Mouse (Mus musculus) MEL (cell line): ENCODE data around the gene Daglb. TPM values are rescaled to one million over a fixed set of nuclear protein-coding genes. Genes with fewer than 3 reads are reported as not detected.
A peak's percentile ranks its signal among the peaks of the same experiment; 100 is the strongest.

Source experiments
- DNase-seq: peaks from one replicate; pipeline ENCODE4 v3.0.0; 2011; ENCODE audit warnings: low read depth, low spot score
- H3K27ac ChIP-seq: 2 replicates; pipeline ENCODE4 v1.5.1; 2012; ENCODE audit warnings: low read depth, mild to moderate bottlenecking, control low read depth, low read length, moderate library complexity; ENCODE audit not compliant: control insufficient read depth
- H3K27me3 ChIP-seq, 2 experiments: fragments of 150-350 bp in 1 of 2; sonication (generic) in 1 of 2; 2 replicates each; pipeline ENCODE4 v1.6.1; 2012; ENCODE audit warnings: low read length in 2 of 2, mild to moderate bottlenecking in 2 of 2, improper control_type of control experiment in 1 of 2, moderate library complexity in 1 of 2; ENCODE audit not compliant: insufficient read depth in 2 of 2, control insufficient read depth in 1 of 2
- H3K36me3 ChIP-seq, 2 experiments: 2 replicates each; pipeline ENCODE4 v1.6.1; 2012 to 2014; ENCODE audit warnings: low read length in 2 of 2, improper control_type of control experiment in 1 of 2, inconsistent platforms in 1 of 2, mild to moderate bottlenecking in 1 of 2; ENCODE audit not compliant: insufficient read depth in 2 of 2, control insufficient read depth in 1 of 2
- H3K4me1 ChIP-seq, 2 experiments: fragments of 150-350 bp in 1 of 2; sonication (generic) in 1 of 2; 2 replicates each; pipeline ENCODE4 v1.6.1; 2012; ENCODE audit warnings: low read length in 2 of 2, improper control_type of control experiment in 1 of 2, mild to moderate bottlenecking in 1 of 2; ENCODE audit not compliant: insufficient read depth in 2 of 2, control insufficient read depth in 1 of 2
- H3K4me3 ChIP-seq, 2 experiments: fragments of 150-350 bp in 1 of 2; sonication (generic) in 1 of 2; 2 replicates each; pipeline ENCODE4 v1.5.1; 2012; ENCODE audit warnings: low read depth in 2 of 2, low read length in 2 of 2, mild to moderate bottlenecking in 2 of 2, moderate library complexity in 2 of 2, control low read depth in 1 of 2, improper control_type of control experiment in 1 of 2; ENCODE audit not compliant: control insufficient read depth in 1 of 2, insufficient read depth in 1 of 2
- H3K79me2 ChIP-seq: 2 replicates; pipeline ENCODE4 v1.6.1; 2012; ENCODE audit warnings: mild to moderate bottlenecking, low read length, moderate library complexity; ENCODE audit not compliant: control insufficient read depth, poor library complexity, insufficient read depth
- H3K9ac ChIP-seq: 2 replicates; pipeline ENCODE4 v1.6.1; 2012; ENCODE audit warnings: low read depth, mild to moderate bottlenecking, control low read depth, low read length, moderate library complexity; ENCODE audit not compliant: control insufficient read depth, poor library complexity, severe bottlenecking
- H3K9me3 ChIP-seq: fragments of 150-350 bp; sonication (generic); replicated peaks from 2 replicates; pipeline ENCODE4 v1.6.1; 2012; ENCODE audit warnings: mild to moderate bottlenecking, low read length, improper control_type of control experiment, moderate library complexity; ENCODE audit not compliant: insufficient read depth
- BHLHE40 ChIP-seq: IDR thresholded peaks from 2 replicates; pipeline ENCODE4 v1.6.1; 2012; ENCODE audit warnings: low read depth, mild to moderate bottlenecking, inconsistent platforms, low read length, improper control_type of control experiment, borderline replicate concordance
- CTCF ChIP-seq, 3 experiments: IDR thresholded peaks in 2 of 3; conservative IDR thresholded peaks in 1 of 3; 2 replicates each; pipeline ENCODE4 v1.5.1; 2011 to 2012; ENCODE audit warnings: low read length in 3 of 3, low read depth in 2 of 3, mild to moderate bottlenecking in 2 of 3, improper control_type of control experiment in 1 of 3, inconsistent platforms in 1 of 3, mixed read lengths in 1 of 3, moderate library complexity in 1 of 3; ENCODE audit not compliant: control insufficient read depth in 1 of 3, insufficient read depth in 1 of 3, poor library complexity in 1 of 3, severe bottlenecking in 1 of 3
- ELF1 ChIP-seq: IDR thresholded peaks from 2 replicates; pipeline ENCODE4 v1.6.1; 2014; ENCODE audit warnings: low read depth, mild to moderate bottlenecking, inconsistent platforms, low read length, improper control_type of control experiment, moderate library complexity
- EP300 ChIP-seq, 2 experiments: IDR thresholded peaks; 2 replicates each; pipeline ENCODE4 v1.6.1; 2011; ENCODE audit warnings: improper control_type of control experiment in 2 of 2, low read length in 2 of 2, low read depth in 1 of 2, mild to moderate bottlenecking in 1 of 2
- GATA1 ChIP-seq: IDR thresholded peaks from 2 replicates; pipeline ENCODE4 v1.6.1; 2011; ENCODE audit warnings: low read depth, low read length, improper control_type of control experiment
- MAX ChIP-seq: IDR thresholded peaks from 2 replicates; pipeline ENCODE4 v1.6.1; 2011; ENCODE audit warnings: low read length, improper control_type of control experiment
- MYB ChIP-seq: IDR thresholded peaks from 2 replicates; pipeline ENCODE4 v1.6.1; 2011; ENCODE audit warnings: mild to moderate bottlenecking, low read depth, low read length, improper control_type of control experiment
- MYC ChIP-seq: IDR thresholded peaks from 2 replicates; pipeline ENCODE4 v1.6.1; 2011; ENCODE audit warnings: low read depth, mild to moderate bottlenecking, low read length, improper control_type of control experiment, moderate library complexity
- NELFE ChIP-seq: IDR thresholded peaks from 2 replicates; pipeline ENCODE4 v1.6.1; 2011; ENCODE audit warnings: low read depth, low read length, improper control_type of control experiment
- NRF1 ChIP-seq: IDR thresholded peaks from 2 replicates; pipeline ENCODE4 v1.6.1; 2014; ENCODE audit warnings: low read depth, mild to moderate bottlenecking, inconsistent platforms, low read length, improper control_type of control experiment, moderate library complexity; ENCODE audit not compliant: poor library complexity, insufficient read depth, severe bottlenecking
- POLR2A ChIP-seq, 2 experiments: IDR thresholded peaks; 2 replicates each; pipeline ENCODE4 v1.6.1; 2011 to 2012; ENCODE audit warnings: low read length in 2 of 2, mild to moderate bottlenecking in 2 of 2, control low read depth in 1 of 2, improper control_type of control experiment in 1 of 2, low read depth in 1 of 2, moderate library complexity in 1 of 2; ENCODE audit not compliant: control insufficient read depth in 1 of 2, insufficient read depth in 1 of 2, poor library complexity in 1 of 2
- POLR2AphosphoS5 ChIP-seq: IDR thresholded peaks from 2 replicates; pipeline ENCODE4 v1.6.1; 2012; ENCODE audit warnings: low read depth, borderline replicate concordance, mild to moderate bottlenecking, inconsistent platforms, low read length, moderate library complexity, mixed read lengths
- RAD21 ChIP-seq: IDR thresholded peaks from 2 replicates; pipeline ENCODE4 v1.6.1; 2011; ENCODE audit warnings: mild to moderate bottlenecking, low read depth, low read length, improper control_type of control experiment
- SIN3A ChIP-seq: IDR thresholded peaks from 2 replicates; pipeline ENCODE4 v1.6.1; 2012; ENCODE audit warnings: low read length, improper control_type of control experiment, inconsistent platforms
- SMC3 ChIP-seq: IDR thresholded peaks from 2 replicates; pipeline ENCODE4 v1.6.1; 2011; ENCODE audit warnings: low read depth, low read length, improper control_type of control experiment
- TBP ChIP-seq: IDR thresholded peaks from 2 replicates; pipeline ENCODE4 v1.8.0; 2011; ENCODE audit warnings: low read depth, low read length, improper control_type of control experiment
- UBTF ChIP-seq: IDR thresholded peaks from 2 replicates; pipeline ENCODE4 v1.6.1; 2012; ENCODE audit warnings: low read depth, mild to moderate bottlenecking, inconsistent platforms, low read length, improper control_type of control experiment, moderate library complexity, borderline replicate concordance; ENCODE audit not compliant: insufficient read depth
- USF1 ChIP-seq: IDR thresholded peaks from 2 replicates; pipeline ENCODE4 v1.6.1; 2014; ENCODE audit warnings: low read depth, mild to moderate bottlenecking, inconsistent platforms, low read length, improper control_type of control experiment, moderate library complexity
- ZKSCAN1 ChIP-seq: IDR thresholded peaks from 2 replicates; pipeline ENCODE4 v1.6.1; 2012; ENCODE audit warnings: low read depth, mild to moderate bottlenecking, inconsistent platforms, low read length, improper control_type of control experiment, moderate library complexity
- ZMIZ1 ChIP-seq: IDR thresholded peaks from 2 replicates; pipeline ENCODE4 v1.6.1; 2012; ENCODE audit warnings: low read depth, mild to moderate bottlenecking, inconsistent platforms, low read length, improper control_type of control experiment, moderate library complexity
- ZNF384 ChIP-seq: IDR thresholded peaks from 2 replicates; pipeline ENCODE4 v1.6.1; 2012; ENCODE audit warnings: low read depth, mild to moderate bottlenecking, inconsistent platforms, low read length, improper control_type of control experiment
- polyA plus RNA-seq, 2 experiments: library from polyadenylated mRNA; stranded (reverse) in 1 of 2; unstranded in 1 of 2; fragments of >175 nt in 1 of 2; fragments of >200 nt in 1 of 2; gene quantifications; 2 replicates each; pipeline versions ENCODE4 v1.2.1 to v1.2.4; 2012; ENCODE audit warnings: low replicate concordance in 2 of 2, low read depth in 1 of 2; ENCODE audit not compliant: insufficient read length in 2 of 2, insufficient read depth in 1 of 2, missing spikeins in 1 of 2
- total RNA-seq: library from RNA; depleted of rRNA; stranded (reverse); fragments of 300-350 nt; gene quantifications from 2 replicates; pipeline ENCODE4 v1.2.3, GENCODE M21; 2012

Daglb gene
- total and polyA plus RNA-seq, 3 experiments, result 8.9 to 10.4 TPM; not detected in 1

- peak; percentile 92 for TF ChIP-seq MYC
- no peak for TF ChIP-seq MYB
- no peak for TF ChIP-seq EP300 (IDR thresholded peaks at IDR 0.05; ENCODE audit: low read depth in 1 of 2, low read length in 2 of 2)
- peak; percentile 83 for TF ChIP-seq MAX
- no peak for TF ChIP-seq BHLHE40
- no peak for TF ChIP-seq ZKSCAN1
- no peak for TF ChIP-seq POLR2A (IDR thresholded peaks at IDR 0.05; ENCODE audit: control insufficient read depth in 1 of 2, insufficient read depth in 1 of 2, low read depth in 1 of 2, low read length in 2 of 2, poor library complexity in 1 of 2)
- TF ChIP-seq NRF1, result 0 out of 2 replicates have a peak, but pooled peaks have one; percentile 33
- peak; percentile 95 for TF ChIP-seq TBP
- peak; percentile 96 to 99 (median 97) for TF ChIP-seq CTCF (IDR thresholded peaks at IDR 0.05 in 2 of 3, conservative IDR thresholded peaks at IDR 0.05 in 1 of 3; ENCODE audit: control insufficient read depth in 1 of 3, insufficient read depth in 1 of 3, low read depth in 2 of 3, low read length in 3 of 3, poor library complexity in 1 of 3, severe bottlenecking in 1 of 3)
- TF ChIP-seq NELFE, result no peak
Observed at GRCm38 (mm10) chr5:143547384-143547783, 83.0 kb downstream of the Daglb start (continued).

GRCm38 (mm10) chr5:143547866-143548265, 83.5 kb downstream of the Daglb start:
- Histone ChIP-seq H3K9me3 (no peaks in the 10 kb centered on the region), H3K36me3 (peaks cover 0 to 10% of the 10 kb centered on the region in 2 experiments; a peak in 2 of 4 replicates), H3K27me3 (peaks cover 3 to 5% of the 10 kb centered on the region in 2 experiments; a peak in 3 of 4 replicates), H3K4me3 (peak overlapping the region; percentile 67 to 74), H3K9ac (peak overlapping the region; percentile 75), H3K79me2 (peaks cover 8% of the 10 kb centered on the region), H3K27ac (peak overlapping the region; percentile 52), H3K4me1 (peaks cover 0 to 12% of the 10 kb centered on the region in 2 experiments; a peak in 2 of 4 replicates)
- DNase-seq, result no peak
- TF ChIP-seq GATA1 (no peak), UBTF (no peak), ZKSCAN1 (no peak), RAD21 (no peak), SMC3 (no peak), MAX (no peak), MYB (no peak), ZMIZ1 (no peak), EP300 (IDR thresholded peaks at IDR 0.05; ENCODE audit: low read depth in 1 of 2, low read length in 2 of 2) (no peak), MYC (no peak), SIN3A (no peak), POLR2AphosphoS5 (no peak), ELF1 (no peak), USF1 (no peak), NELFE (no peak), ZNF384 (no peak)
